Mouse (Mus musculus) hindbrain, postnatal 0 days (tissue): ENCODE results near the gene Ang2. TPM values are rescaled to one million over a fixed set of nuclear protein-coding genes. Genes with fewer than 3 reads are reported as not detected.
"Not testable (repeated sequence)": the region's sequence is repeated elsewhere in the genome, so short reads cannot be mapped to it uniquely, and the experiment has no call there.

ENCODE experiments used
- ATAC-seq: fragments of 200-750 bp; cut with Nextera tagmentation; 2 replicates; pipeline ENCODE4 v1.8.0; 2017; ENCODE audit warnings: mild to moderate bottlenecking, moderate TSS enrichment, moderate library complexity
- DNase-seq: peaks from one replicate; pipeline ENCODE4 v3.0.0-alpha.2; 2015; ENCODE audit warnings: low spot score
- H3K27ac ChIP-seq: fragments of 300-500 bp; sonication (generic); 2 replicates; pipeline ENCODE4 v1.5.1; 2014; ENCODE audit warnings: mild to moderate bottlenecking
- H3K27me3 ChIP-seq: fragments of 300-500 bp; sonication (generic); 2 replicates; pipeline ENCODE4 v1.6.1; 2014; ENCODE audit warnings: low read length, mixed read lengths; ENCODE audit not compliant: insufficient read depth
- H3K36me3 ChIP-seq: fragments of 300-500 bp; sonication (generic); 2 replicates; pipeline ENCODE4 v1.6.1; 2014; ENCODE audit warnings: low read length, mixed read lengths; ENCODE audit not compliant: insufficient read depth
- H3K4me1 ChIP-seq: fragments of 300-500 bp; sonication (generic); 2 replicates; pipeline ENCODE4 v1.6.1; 2014; ENCODE audit warnings: antibody characterized with exemption, low read length, mixed read lengths; ENCODE audit not compliant: insufficient read depth
- H3K4me2 ChIP-seq: fragments of 300-500 bp; sonication (generic); 2 replicates; pipeline ENCODE4 v1.6.1; 2014; ENCODE audit warnings: low read depth, mild to moderate bottlenecking, low read length, moderate library complexity, mixed read lengths
- H3K4me3 ChIP-seq: fragments of 300-500 bp; sonication (generic); 2 replicates; pipeline ENCODE4 v1.5.1; 2014; ENCODE audit warnings: low read length
- H3K9ac ChIP-seq: fragments of 300-500 bp; sonication (generic); replicated peaks from 2 replicates; pipeline ENCODE4 v1.6.1; 2014; ENCODE audit warnings: mild to moderate bottlenecking, low read length, moderate library complexity, mixed read lengths
- H3K9me3 ChIP-seq: fragments of 300-500 bp; sonication (generic); 2 replicates; pipeline ENCODE4 v1.6.1; 2016; ENCODE audit warnings: low read length, mixed read lengths
- CTCF ChIP-seq: IDR thresholded peaks from 2 replicates; pipeline ENCODE4 v1.5.1; 2016; ENCODE audit warnings: antibody characterized with exemption, control low read depth, low read depth
- WGBS: fragments of 180-500 bp; shearing (Covaris S2); extraction: QIAGEN DNeasy Blood & Tissue Kit; methylation state at CpG from one replicate; pipeline ENCODE4 v1.1.7; 2014; 5-methylcytosine and 5-hydroxymethylcytosine counted together
- polyA plus RNA-seq: library from polyadenylated mRNA; unstranded; fragments of >200 nt; fragmentation: Nextera tagmentation; extraction: Ambion mirVana; gene quantifications from 2 replicates; pipeline ENCODE4 v1.2.1, GENCODE M21; 2015
- total RNA-seq: library from RNA; depleted of rRNA; stranded (reverse); fragments of >200 nt; gene quantifications from 2 replicates; pipeline ENCODE4 v1.2.3, GENCODE M21; 2014

The Ang2 gene
- total and polyA plus RNA-seq, 2 experiments from 2014 or later = not detected

DNA sequence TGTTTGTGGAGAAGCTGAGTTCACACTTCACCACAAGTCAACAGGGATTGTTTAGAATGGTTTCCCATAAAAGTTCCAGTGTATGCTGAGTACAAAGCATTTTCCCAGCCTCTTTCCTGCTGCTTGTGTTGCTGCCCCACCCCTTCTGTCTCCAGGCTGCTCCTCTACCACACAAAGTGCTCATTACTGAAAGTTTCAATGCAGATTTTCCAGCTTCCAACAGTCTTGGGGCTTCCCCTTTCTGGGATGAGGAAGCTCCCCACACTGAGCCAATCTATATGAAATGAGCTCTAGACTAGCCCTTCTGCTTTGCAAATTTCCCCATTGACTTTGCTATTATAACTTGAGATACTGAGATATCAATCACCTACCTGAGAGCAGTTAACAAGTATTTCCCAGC lies 32.9 kb downstream of the Ang2 start:
- Histone ChIP-seq H3K27ac (no peak overlapping the region), H3K9me3 (no peaks in the 10 kb centered on the region), H3K4me1 (no peaks in the 10 kb centered on the region), H3K27me3 (no peaks in the 10 kb centered on the region), H3K4me2 (no peak overlapping the region), H3K9ac (no peak overlapping the region), H3K4me3 (no peak overlapping the region), H3K36me3 (no peaks in the 10 kb centered on the region)
- no peak for DNase-seq
- ATAC-seq = no peak
- TF ChIP-seq CTCF = no peak

DNA sequence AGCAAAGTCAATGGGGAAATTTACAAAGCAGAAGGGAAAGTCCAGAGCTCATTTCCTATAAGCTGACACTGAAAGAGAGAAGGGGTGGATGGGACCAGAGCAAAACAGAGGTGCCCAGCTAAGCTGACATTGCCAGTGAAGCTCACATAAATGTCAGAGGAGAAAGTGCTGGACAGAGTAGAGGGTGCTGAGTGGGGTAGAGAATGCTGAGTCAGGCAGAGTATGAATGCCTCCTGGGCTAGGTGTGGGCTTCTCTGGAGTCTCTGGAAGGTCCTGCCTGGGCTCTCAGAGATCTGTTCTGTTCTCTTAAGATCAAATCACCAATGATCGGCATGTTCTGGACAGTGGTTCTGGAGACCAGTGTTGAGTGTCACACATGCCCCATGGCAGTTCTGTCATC lies 33.5 kb downstream of the Ang2 start:
- no peak overlapping the region for H3K4me3 ChIP-seq
- H3K4me1 ChIP-seq = no peaks in the 10 kb centered on the region
- 96% methylated on average over 1 of the region's 1 CpGs for WGBS
- no peak for TF ChIP-seq CTCF
- no peak overlapping the region for H3K9ac ChIP-seq
- ATAC-seq = no peak
- no peak overlapping the region for H3K4me2 ChIP-seq
- no peaks in the 10 kb centered on the region for H3K27me3 ChIP-seq
- no peaks in the 10 kb centered on the region for H3K9me3 ChIP-seq
- DNase-seq = no peak
- H3K36me3 ChIP-seq = no peaks in the 10 kb centered on the region
- H3K27ac ChIP-seq = no peak overlapping the region

DNA sequence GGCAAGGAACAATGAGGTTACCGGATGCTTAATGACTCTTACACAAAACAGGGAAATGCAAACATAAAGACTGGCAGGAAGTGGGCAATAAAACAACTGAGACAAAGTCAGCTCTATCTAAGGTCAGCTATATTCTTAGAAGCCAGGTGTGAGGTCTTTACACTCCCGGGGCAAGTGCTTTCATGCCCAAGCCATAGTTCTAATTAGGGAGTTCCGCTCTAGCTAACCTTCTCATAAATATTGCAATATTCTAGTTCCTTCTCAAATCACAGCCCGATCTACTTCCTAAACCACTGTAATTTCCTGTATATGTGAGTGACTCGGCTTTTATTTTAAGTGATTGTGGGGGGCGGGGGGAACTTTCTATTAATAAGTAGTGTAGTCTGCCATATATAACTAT lies 35.6 kb downstream of the Ang2 start:
- not testable (repeated sequence) for H3K9me3 ChIP-seq, H3K36me3 ChIP-seq, H3K4me3 ChIP-seq, H3K4me2 ChIP-seq, DNase-seq, ATAC-seq, H3K9ac ChIP-seq, H3K4me1 ChIP-seq, H3K27me3 ChIP-seq, H3K27ac ChIP-seq
- 91% methylated on average over 6 of the region's 6 CpGs for WGBS

DNA sequence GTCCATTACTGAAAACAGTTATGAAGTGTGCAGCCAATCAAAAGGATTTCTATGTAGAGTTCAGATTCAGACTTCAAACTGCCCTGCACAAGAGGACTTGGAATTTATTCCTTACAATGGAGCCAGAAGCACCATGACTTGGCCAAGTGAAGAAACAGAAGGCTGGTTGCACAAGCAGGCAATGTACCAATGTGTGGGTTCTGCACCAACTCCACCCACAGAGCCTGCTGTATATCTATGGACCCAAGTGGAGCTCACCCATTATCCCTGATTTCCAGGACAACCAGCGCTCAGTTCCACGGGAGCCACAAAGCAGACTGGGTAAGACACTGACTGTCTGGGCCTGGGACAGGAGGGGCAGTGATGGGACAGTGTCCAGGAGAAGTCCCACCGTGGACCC lies 37.0 kb downstream of the Ang2 start, which contains the start of gene Rnase2b:
Rnase2b (plus strand) TSS at position 285 of the 400 bp plus-strand sequence.
- not testable (repeated sequence) for H3K27me3 ChIP-seq, H3K4me3 ChIP-seq, ATAC-seq, DNase-seq, H3K27ac ChIP-seq, H3K9me3 ChIP-seq, H3K4me2 ChIP-seq, H3K4me1 ChIP-seq, H3K36me3 ChIP-seq, H3K9ac ChIP-seq
- 97% methylated on average over 3 of the region's 3 CpGs for WGBS

DNA sequence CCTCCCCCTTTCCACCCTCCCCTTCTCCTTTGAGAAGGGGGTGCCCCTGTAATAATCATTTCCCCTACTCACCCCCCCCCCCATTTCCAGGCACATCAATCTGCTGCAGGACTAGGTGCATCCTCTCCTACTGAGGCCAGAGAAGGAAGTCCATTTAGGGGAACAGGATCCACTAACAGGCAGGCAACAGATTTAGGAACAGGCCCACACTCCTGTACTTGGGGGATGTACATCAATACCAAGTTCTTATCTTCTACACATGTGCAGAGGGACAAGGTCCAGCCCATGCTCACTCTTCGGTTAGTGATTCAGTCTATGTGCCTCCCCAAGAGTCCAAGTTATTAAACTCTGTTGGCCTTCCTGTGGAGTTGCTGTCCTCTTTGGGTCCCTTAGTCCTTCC lies 41.9 kb downstream of the Ang2 start:
- Histone ChIP-seq H3K4me2 (no peak overlapping the region), H3K4me3 (no peak overlapping the region), H3K9ac (no peak overlapping the region), H3K4me1 (no peaks in the 10 kb centered on the region), H3K9me3 (no peaks in the 10 kb centered on the region), H3K27me3 (no peaks in the 10 kb centered on the region), H3K27ac (no peak overlapping the region), H3K36me3 (no peaks in the 10 kb centered on the region)
- TF ChIP-seq CTCF = no peak
- DNase-seq (no peak), ATAC-seq (no peak)
- whole genome bisulfite sequencing = 96% methylated on average over 1 of the region's 1 CpGs

DNA sequence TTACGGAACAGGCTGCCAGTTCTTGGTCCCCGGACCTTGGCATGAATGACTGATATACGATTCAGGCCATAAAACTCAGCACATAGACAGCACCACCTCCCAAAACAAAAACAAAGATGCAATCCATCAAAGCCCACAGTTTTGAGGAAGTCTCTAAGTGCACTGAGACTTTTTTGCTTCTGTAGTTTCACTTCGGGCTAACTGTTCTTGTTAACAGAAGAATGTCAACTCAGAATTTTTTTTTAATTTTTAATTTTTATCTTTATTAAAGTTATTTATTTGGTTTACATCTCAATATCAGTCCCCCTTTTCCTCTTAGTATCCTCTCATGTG lies 42.2 kb downstream of the Ang2 start:
- 72% methylated on average over 4 of the region's 4 CpGs for WGBS
- DNase-seq (no peak), ATAC-seq (no peak)
- Histone ChIP-seq H3K27me3 (no peaks in the 10 kb centered on the region), H3K36me3 (no peaks in the 10 kb centered on the region), H3K4me1 (no peaks in the 10 kb centered on the region), H3K4me3 (no peak overlapping the region), H3K9me3 (no peaks in the 10 kb centered on the region), H3K27ac (no peak overlapping the region), H3K9ac (no peak overlapping the region), H3K4me2 (no peak overlapping the region)
- no peak for TF ChIP-seq CTCF

DNA sequence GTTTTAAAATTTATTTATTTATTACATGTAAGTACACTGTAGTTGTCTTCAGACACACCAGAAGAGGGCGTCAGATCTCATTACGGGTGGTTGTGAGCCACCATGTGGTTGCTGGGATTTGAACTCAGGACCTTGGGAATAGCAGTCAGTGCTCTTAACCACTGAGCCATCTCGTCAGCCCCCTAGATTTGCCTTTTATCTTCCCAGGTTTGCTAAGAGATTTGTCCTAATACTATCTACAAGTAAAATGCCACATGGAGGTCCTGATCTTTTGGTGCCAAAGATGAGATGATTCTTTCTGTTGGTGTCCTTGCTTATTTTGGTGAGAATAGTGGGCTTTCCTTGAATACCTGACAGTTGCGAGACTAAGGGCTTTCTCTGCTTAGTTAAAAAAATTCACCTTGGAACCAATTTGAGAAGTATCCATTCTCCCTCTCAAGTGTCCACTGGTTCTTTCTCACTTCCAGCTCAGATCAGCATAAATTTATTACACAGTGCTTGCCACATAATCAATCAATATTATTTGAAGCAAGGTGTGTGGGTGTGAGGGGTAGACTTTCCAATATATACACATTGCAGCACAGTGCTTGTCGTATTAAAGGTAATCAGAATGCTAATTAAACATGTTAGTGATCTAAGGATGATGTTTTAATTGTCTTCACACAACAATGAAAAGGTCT lies 42.8 kb downstream of the Ang2 start:
- Histone ChIP-seq H3K9ac (no peak overlapping the region), H3K36me3 (no peaks in the 10 kb centered on the region), H3K4me3 (no peak overlapping the region), H3K9me3 (no peaks in the 10 kb centered on the region), H3K27ac (no peak overlapping the region), H3K27me3 (no peaks in the 10 kb centered on the region), H3K4me2 (no peak overlapping the region), H3K4me1 (no peaks in the 10 kb centered on the region)
- 87% methylated on average over 5 of the region's 5 CpGs for WGBS
- TF ChIP-seq CTCF = no peak
- no peak for ATAC-seq
- DNase-seq = no peak
